Mouse (Mus musculus) megakaryocyte-erythroid progenitor cell, adult 5 weeks (primary cell): ENCODE data around the gene Meis3. TPM values are rescaled to one million over a fixed set of nuclear protein-coding genes. Genes with fewer than 3 reads are reported as not detected.

Experiments
- polyA plus RNA-seq: library from polyadenylated mRNA; stranded (reverse); fragments of >175 nt; gene quantifications from 2 replicates; pipeline ENCODE4 v1.2.3, GENCODE M21; 2012

Meis3 gene
- polyA plus RNA-seq, result 0.96 and 1.4 TPM in 2 replicates

DNA sequence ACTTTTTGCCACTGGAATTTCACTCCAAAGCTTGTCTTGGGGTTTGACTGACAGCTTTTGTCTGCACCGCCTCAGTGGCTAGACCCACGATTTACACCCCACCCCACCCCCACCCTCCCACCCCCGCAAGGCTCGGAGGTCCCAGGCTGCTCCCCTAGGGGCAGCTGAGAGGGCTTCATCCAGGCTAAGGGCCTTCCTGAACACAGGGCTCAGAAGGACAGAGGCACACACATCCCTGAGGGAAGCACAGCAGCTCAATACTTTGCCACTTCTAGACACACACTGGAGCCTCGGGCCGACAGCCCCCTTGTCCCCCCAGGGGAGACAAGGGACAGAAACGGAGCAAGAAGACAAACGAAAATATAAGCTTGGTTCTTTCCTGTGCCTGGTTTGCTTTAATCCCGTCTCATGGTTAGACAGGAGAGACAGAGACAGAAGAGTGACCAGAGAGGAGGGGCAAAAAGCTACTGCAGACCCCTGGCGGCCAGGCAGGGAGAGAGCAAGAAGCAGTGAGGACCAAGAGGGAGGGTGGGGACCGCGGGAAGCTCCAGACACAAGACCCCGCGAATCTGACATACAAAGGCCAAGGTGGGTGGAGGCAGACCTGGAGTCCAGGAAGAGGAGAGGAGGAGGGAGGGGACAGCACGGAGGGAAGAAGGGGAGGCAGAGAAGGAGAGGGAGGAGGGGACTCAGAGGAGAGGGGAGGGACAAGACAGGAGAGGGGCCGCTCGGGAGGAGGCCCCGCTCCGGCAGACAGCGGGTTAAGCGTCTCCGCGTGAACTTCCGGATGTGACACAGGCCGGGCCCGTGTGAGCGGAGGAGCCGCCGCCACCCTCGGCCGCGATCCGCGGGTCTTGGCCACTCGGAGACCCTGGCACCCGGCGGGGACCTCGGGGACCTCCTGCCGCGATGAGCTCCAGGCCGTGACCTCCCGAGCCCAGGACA is at the start of gene Meis3:
TSS of gene Meis3 (plus strand) at position 494 of the 945 bp plus-strand sequence.

DNA sequence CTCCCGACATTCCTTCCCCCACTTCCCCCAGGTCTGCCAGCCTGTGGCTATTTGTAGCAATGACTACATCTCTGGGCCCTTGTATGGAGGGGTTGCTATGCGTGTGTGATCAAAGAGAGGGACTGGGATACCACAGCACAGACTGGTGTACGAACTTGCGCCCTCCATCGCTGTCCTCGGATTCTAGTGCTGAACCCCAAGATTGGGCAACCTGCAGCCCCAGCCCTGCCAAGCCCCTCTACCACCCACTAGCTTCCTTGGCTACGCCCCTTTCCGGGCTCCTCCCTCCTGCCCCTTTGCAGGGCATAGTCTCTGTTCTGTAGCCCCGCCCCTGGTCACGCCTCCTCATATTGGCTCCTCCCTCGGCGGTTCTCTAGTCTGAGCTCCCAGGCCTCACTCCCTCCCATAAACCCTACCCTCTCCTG is 45.5 kb upstream of the Meis3 start, which contains the start of gene Slc8a2:
TSS of gene Slc8a2 (plus strand) at position 406 of the 425 bp plus-strand sequence.

DNA sequence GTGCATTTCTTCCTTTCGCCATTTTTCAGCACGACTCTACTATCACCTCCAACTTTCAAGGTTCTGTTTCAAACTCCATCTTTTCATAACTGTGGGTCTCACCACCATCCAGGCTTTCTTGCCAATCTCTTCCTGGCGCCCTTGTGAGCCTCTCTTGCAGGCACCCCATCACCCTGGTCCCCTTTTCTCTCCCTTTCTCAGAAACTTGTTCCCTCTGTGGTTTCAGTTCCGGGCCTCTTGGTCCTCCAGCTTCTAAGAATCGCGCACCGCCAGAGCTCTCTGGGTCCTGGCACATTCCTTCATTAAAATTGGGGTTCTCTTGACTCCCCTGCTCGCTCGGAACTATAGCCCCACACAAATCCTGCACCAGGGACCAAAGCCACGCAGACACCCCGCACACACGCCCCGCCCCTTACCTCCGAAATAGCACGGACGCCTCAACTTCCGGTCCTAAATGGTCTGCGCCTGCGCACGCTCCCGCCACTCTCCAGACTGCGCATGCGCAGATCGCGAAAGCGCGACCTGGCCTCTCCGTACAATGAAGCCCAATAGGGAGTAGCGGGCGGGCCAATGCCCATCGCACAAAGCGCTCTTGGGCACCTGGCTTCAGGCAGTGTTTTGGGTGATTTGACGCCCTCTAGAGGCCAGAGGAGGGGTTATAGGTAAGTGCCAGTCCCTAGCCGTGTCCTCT is 46.8 kb downstream of the Meis3 start, which contains the start of gene Dhx34:
TSS of gene Dhx34 (minus strand) at position 456 of the 691 bp plus-strand sequence.

Other genes starting within 250 kb of the Meis3 start
- gene Nop53, start 229.0 kb upstream of the Meis3 start, polyA plus RNA-seq, result 809 and 1,046 TPM in 2 replicates
- 0.68 and 0.86 TPM in 2 replicates for gene Ehd2, start 207.5 kb upstream of the Meis3 start, polyA plus RNA-seq
- gene Bicra, start 127.2 kb upstream of the Meis3 start, polyA plus RNA-seq, result 63.5 and 81.0 TPM in 2 replicates
- 0.04 and 0.11 TPM in 2 replicates for gene Zfp541, start 113.3 kb upstream of the Meis3 start, polyA plus RNA-seq
- gene Napa, start 76.6 kb upstream of the Meis3 start, polyA plus RNA-seq, result 160 and 181 TPM in 2 replicates
- 28.6 and 33.0 TPM in 2 replicates for gene Kptn, start 55.2 kb upstream of the Meis3 start, polyA plus RNA-seq
- 0.02 and 0.04 TPM in 2 replicates for gene Slc8a2, start 45.3 kb upstream of the Meis3 start, polyA plus RNA-seq
- 33.3 and 38.6 TPM in 2 replicates for gene Dhx34, start 46.9 kb downstream of the Meis3 start, polyA plus RNA-seq
- gene C5ar2, start 69.1 kb downstream of the Meis3 start, polyA plus RNA-seq, result 0.11 and 0.22 TPM in 2 replicates
- 0.80 and 2.1 TPM in 2 replicates for gene C5ar1, start 84.5 kb downstream of the Meis3 start, polyA plus RNA-seq
- 61.1 and 83.1 TPM in 2 replicates for gene Inafm1, start 98.5 kb downstream of the Meis3 start, polyA plus RNA-seq
- 111 and 203 TPM in 2 replicates for gene Ccdc9, start 111.7 kb downstream of the Meis3 start, polyA plus RNA-seq
- gene Bbc3, start 133.3 kb downstream of the Meis3 start, polyA plus RNA-seq, result 373 and 459 TPM in 2 replicates
- 37.8 and 49.3 TPM in 2 replicates for gene Sae1, start 212.7 kb downstream of the Meis3 start, polyA plus RNA-seq
- 133 and 161 TPM in 2 replicates for gene Zc3h4, start 225.8 kb downstream of the Meis3 start, polyA plus RNA-seq